Mouse (Mus musculus) bone marrow, adult 2 months (tissue): ENCODE data around the gene Mgst3.

Source experiments
- CTCF ChIP-seq: fragments of 200-500 bp; IDR thresholded peaks from 2 replicates; pipeline ENCODE4 v1.5.1; 2011; ENCODE audit warnings: low read length, control low read depth; ENCODE audit not compliant: control insufficient read depth, insufficient read depth
- POLR2A ChIP-seq: fragments of 200-500 bp; IDR thresholded peaks from 2 replicates; pipeline ENCODE4 v1.6.1; 2011; ENCODE audit warnings: low read depth, mild to moderate bottlenecking, control low read depth, low read length, borderline replicate concordance; ENCODE audit not compliant: control insufficient read depth

DNA sequence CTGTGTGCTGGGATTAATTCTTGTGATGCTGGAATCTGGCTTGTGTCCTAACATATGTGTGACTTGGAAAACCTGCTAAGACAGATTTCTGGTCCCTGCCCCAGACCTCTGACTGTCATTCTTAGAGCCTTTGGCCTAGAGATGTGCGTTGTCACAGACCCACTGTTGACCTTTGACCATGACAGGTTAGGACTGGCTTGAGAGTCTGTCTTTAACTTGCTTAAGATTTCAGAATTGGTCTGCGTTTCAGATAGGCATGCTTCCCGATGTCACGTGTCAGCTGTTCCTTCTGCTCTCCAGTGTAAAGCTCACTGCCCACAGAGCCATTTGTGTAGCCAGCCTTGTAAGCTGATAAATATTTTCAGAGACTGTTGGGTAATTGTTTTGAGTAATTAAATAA lies 30.8 kb downstream of the Mgst3 start:
- TF ChIP-seq POLR2A (no peak), CTCF (no peak)
